Mouse (Mus musculus) CH12.LX (cell line): ENCODE data around the gene Rnft2.

Source experiments
- CHD2 ChIP-seq: IDR thresholded peaks from 2 replicates; pipeline ENCODE4 v1.6.1; 2011; ENCODE audit warnings: low read length, improper control_type of control experiment
- CTCF ChIP-seq, 2 experiments: IDR thresholded peaks in 1 of 2; conservative IDR thresholded peaks in 1 of 2; 2 replicates each; pipeline ENCODE4 v1.5.1; 2011 to 2012; ENCODE audit warnings: low read depth in 2 of 2, low read length in 2 of 2, improper control_type of control experiment in 1 of 2, inconsistent platforms in 1 of 2, mild to moderate bottlenecking in 1 of 2, moderate library complexity in 1 of 2
- POLR2A ChIP-seq: IDR thresholded peaks from 2 replicates; pipeline ENCODE4 v1.6.1; 2011; ENCODE audit warnings: low read depth, mild to moderate bottlenecking, improper control_type of control experiment, low read length

DNA sequence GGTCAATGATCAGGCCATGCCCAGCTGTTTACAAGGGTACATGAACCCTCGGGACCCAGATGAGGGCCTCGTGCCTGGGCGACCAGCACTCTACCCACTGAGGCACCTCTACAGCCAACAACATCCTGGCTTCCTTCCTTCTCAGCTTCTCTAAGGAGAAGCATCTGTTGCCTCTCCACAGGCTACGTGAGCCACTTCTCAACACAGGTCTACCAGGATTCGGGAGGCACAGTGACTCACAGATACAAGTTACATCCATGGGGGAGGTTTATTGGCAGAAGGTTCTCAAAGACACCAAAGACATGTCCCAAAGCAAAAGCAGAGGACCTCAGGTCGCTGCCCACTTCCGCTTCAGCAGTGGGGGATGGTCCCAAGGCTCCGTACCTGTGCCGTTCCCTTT, 54.4 kb downstream of the Rnft2 start:
- TF ChIP-seq CTCF (conservative IDR thresholded peaks at IDR 0.05 in 1 of 2, IDR thresholded peaks at IDR 0.05 in 1 of 2; ENCODE audit: low read depth in 2 of 2, low read length in 2 of 2) = no peak
- TF ChIP-seq CHD2 = no peak
- TF ChIP-seq POLR2A = no peak
